Mouse (Mus musculus) liver, embryonic 14.5 days (tissue): ENCODE measurements around the gene Atg101. TPM values are rescaled to one million over a fixed set of nuclear protein-coding genes. Genes with fewer than 3 reads are reported as not detected.

Experiments used
- ATAC-seq: fragments of 200-750 bp; cut with Nextera tagmentation; 2 replicates; pipeline ENCODE4 v1.8.0; 2017; ENCODE audit warnings: moderate number of reproducible peaks, mild to moderate bottlenecking, moderate library complexity; ENCODE audit not compliant: insufficient read depth
- DNase-seq, 3 experiments: peaks; one replicate each; pipeline ENCODE4 v3.0.0-alpha.2; 2012 to 2013; ENCODE audit warnings: low read depth in 3 of 3, low spot score in 3 of 3
- H3K27ac ChIP-seq: fragments of 300-500 bp; sonication (generic); 2 replicates; pipeline ENCODE4 v1.5.1; 2014; ENCODE audit warnings: moderate library complexity, mild to moderate bottlenecking, control low read depth, inconsistent platforms
- H3K27me3 ChIP-seq: fragments of 300-500 bp; sonication (generic); 2 replicates; pipeline ENCODE4 v1.6.1; 2014; ENCODE audit warnings: mild to moderate bottlenecking, low read length, moderate library complexity; ENCODE audit not compliant: control insufficient read depth, insufficient read depth
- H3K36me3 ChIP-seq: fragments of 300-500 bp; sonication (generic); replicated peaks from 2 replicates; pipeline ENCODE4 v1.6.1; 2014; ENCODE audit warnings: low read depth; ENCODE audit not compliant: control insufficient read depth, insufficient read depth
- H3K4me1 ChIP-seq, 2 experiments: fragments of 200-500 bp in 1 of 2; fragments of 300-500 bp in 1 of 2; sonication (generic) in 1 of 2; replicated peaks; 2 replicates each; pipeline ENCODE4 v1.6.1; 2012 to 2014; ENCODE audit warnings: antibody characterized with exemption in 1 of 2, inconsistent platforms in 1 of 2, low read length in 1 of 2; ENCODE audit not compliant: control insufficient read depth in 2 of 2, insufficient read depth in 2 of 2
- H3K4me2 ChIP-seq: fragments of 300-500 bp; sonication (generic); 2 replicates; pipeline ENCODE4 v1.6.1; 2014; ENCODE audit warnings: low read depth, mild to moderate bottlenecking, control low read depth, moderate library complexity
- H3K4me3 ChIP-seq, 2 experiments: fragments of 200-500 bp in 1 of 2; fragments of 300-500 bp in 1 of 2; sonication (generic) in 1 of 2; 2 replicates each; pipeline ENCODE4 v1.5.1; 2012 to 2014; ENCODE audit warnings: low read depth in 2 of 2, low read length in 2 of 2, mild to moderate bottlenecking in 2 of 2, control low read depth in 1 of 2, inconsistent platforms in 1 of 2, moderate library complexity in 1 of 2; ENCODE audit not compliant: insufficient read depth in 1 of 2
- H3K9ac ChIP-seq: fragments of 300-500 bp; sonication (generic); replicated peaks from 2 replicates; pipeline ENCODE4 v1.6.1; 2014; ENCODE audit warnings: mild to moderate bottlenecking, control low read depth, moderate library complexity
- H3K9me3 ChIP-seq: fragments of 300-500 bp; sonication (generic); 2 replicates; pipeline ENCODE4 v1.6.1; 2016; ENCODE audit warnings: low read length, mixed read lengths; ENCODE audit not compliant: control insufficient read depth
- CTCF ChIP-seq: IDR thresholded peaks from 2 replicates; pipeline ENCODE4 v1.5.1; 2016; ENCODE audit warnings: antibody characterized with exemption, low read depth, control low read depth
- EP300 ChIP-seq: IDR thresholded peaks from 2 replicates; pipeline ENCODE4 v1.6.1; 2016; ENCODE audit warnings: antibody characterized with exemption, low read depth
- WGBS: fragments of 180-500 bp; shearing (Covaris S2); extraction: QIAGEN DNeasy Blood & Tissue Kit; methylation state at CpG from one replicate; pipeline ENCODE4 v1.1.7; 2014; ENCODE audit not compliant: insufficient replicate concordance; 5-methylcytosine and 5-hydroxymethylcytosine counted together
- polyA plus RNA-seq, 2 experiments: library from polyadenylated mRNA; depleted of rRNA in 1 of 2; stranded (reverse) in 1 of 2; unstranded in 1 of 2; fragments of >200 nt; fragmentation: Nextera tagmentation in 1 of 2; extraction: Ambion mirVana in 1 of 2; gene quantifications; 2 replicates each; pipeline versions ENCODE4 v1.2.1 to v1.2.3; 2012 to 2014

Atg101 gene
- polyA plus RNA-seq, 2 experiments: 17.2 to 23.7 TPM

DNA sequence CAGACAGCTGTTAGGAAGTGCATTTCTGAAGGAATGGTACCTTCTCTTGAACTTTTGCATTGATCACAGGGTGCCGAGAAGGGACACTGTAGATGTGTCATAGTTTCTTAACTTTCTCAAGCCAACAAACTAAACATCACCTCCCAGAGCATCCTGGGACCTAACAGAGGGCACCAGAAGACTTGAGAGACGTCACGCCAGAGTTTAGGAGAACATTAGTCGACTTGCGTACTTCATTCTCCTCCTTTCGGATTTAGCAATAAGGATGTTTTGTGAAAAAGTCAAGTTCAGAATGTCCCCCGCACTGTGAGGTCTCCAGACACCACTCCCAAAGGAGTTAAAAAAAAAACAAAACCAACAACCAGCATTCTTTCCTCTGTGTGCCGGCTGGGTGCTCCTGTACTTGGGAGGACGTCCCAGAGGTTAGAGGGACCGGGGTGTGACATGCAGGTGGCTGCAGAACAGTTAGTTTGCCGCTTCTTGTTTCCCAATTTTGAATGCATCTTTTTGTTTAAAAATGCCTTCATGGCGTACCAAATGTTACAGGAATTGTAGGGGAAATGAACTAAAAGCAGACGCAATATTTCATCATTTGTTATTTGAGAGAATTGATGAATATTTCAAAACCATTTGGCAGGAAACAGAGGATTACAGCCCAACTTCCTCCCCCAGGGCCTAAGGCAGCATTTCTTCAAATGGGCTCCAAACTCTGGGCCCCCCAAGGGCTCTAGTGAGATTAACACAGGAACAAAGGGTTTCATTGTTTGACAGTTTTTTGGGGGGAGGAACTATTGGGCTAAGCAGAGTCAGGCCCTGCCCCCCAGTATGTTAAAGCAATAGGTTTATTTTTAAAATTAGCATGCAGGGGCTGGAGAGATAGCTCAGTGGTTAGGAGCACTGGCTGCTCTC, 24.6 kb downstream of the Atg101 start:
- no peak overlapping the region for H3K27ac ChIP-seq
- WGBS: 57% methylated on average over 13 of the region's 13 CpGs
- no peak for ATAC-seq

GRCm38 (mm10) chr15:101309493-101309892, 25.4 kb downstream of the Atg101 start:
- Histone ChIP-seq H3K4me1 (peaks cover 0 to 5% of the 10 kb centered on the region in 2 experiments; a peak in 1 of 4 replicates), H3K9me3 (no peaks in the 10 kb centered on the region), H3K4me2 (no peak overlapping the region), H3K27ac (no peak overlapping the region), H3K27me3 (no peaks in the 10 kb centered on the region), H3K4me3 (no peak overlapping the region), H3K36me3 (no peaks in the 10 kb centered on the region), H3K9ac (no peak overlapping the region)
- 38% methylated on average over 5 of the region's 5 CpGs for WGBS
- no peak for TF ChIP-seq CTCF
- no peak for TF ChIP-seq EP300
- ATAC-seq (no peak), DNase-seq (no peak)

More for the DNA sequence above, 24.6 kb downstream of the Atg101 start:
- Histone ChIP-seq H3K4me1 (peaks cover 0 to 5% of the 10 kb centered on the region in 2 experiments; a peak in 1 of 4 replicates), H3K4me3 (no peak overlapping the region), H3K27me3 (no peaks in the 10 kb centered on the region), H3K9me3 (no peaks in the 10 kb centered on the region), H3K36me3 (no peaks in the 10 kb centered on the region), H3K9ac (no peak overlapping the region), H3K4me2 (no peak overlapping the region)
- TF ChIP-seq EP300: no peak
- TF ChIP-seq CTCF: no peak
- DNase-seq: no peak

DNA sequence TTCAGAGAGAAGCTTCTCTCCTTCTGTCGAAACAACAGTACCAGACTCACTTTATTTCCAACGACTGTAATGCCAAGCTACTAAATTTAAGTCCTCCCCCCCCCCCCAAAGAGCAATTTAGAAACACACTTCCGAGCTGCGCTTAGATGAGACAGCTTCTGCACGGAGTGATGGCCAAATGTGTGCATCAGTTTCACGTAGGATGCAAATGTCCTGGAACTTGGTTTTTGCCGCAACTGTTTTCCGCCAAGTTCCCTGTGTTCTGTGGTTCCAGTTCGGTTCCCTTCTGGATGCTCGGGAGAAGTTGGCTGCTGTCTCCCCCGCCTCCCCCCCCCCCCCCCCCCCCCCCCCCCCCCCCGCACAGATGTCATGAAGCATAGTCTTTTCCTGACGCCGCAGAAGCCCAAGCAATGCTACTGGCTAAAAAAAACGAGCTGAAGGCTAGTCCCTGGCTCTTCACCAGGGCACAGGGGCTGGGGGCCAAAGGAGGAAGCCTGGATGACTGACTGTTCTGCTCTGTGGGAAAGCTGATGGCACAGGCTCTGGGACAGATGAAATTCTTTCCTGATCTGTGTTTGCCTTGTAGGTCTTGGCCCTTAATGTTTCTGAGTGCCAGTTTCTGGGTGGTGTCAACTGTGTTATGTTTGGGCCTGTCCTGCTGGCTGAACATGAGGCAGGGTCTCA, 27.2 kb downstream of the Atg101 start:
- 48% methylated on average over 14 of the region's 15 CpGs for WGBS
- DNase-seq: no peak
- no peaks in the 10 kb centered on the region for H3K27me3 ChIP-seq

DNA sequence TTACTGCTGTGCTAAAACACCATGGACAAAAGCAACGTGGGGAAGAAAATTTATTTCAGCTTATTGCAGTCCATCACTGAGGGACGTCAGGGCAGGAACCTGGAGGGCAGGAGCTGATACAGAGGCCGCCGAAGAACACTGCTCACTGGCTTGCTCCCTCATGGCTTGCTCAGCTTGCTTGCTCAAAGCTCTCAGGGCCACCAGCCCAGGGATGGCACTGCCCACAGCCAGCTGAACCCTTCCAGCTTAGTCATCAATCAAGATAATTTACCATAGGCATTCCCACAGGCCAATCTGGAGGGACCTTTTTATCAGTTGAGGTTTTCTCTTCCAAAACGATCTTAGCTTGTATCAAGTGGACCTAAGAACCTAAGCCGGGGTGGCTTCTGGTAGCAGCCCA, 27.9 kb downstream of the Atg101 start:
- H3K27me3 ChIP-seq: no peaks in the 10 kb centered on the region
- DNase-seq (no peak), ATAC-seq (no peak)
- peaks cover 0 to 6% of the 10 kb centered on the region in 2 experiments; a peak in 1 of 4 replicates for H3K4me1 ChIP-seq
- no peak overlapping the region for H3K27ac ChIP-seq
- TF ChIP-seq EP300 (no peak), CTCF (no peak)
- WGBS: 63% methylated on average over 6 of the region's 6 CpGs
- no peak overlapping the region for H3K9ac ChIP-seq
- H3K9me3 ChIP-seq: no peaks in the 10 kb centered on the region
- no peak overlapping the region for H3K4me3 ChIP-seq
- no peaks in the 10 kb centered on the region for H3K36me3 ChIP-seq
- no peak overlapping the region for H3K4me2 ChIP-seq

More for the DNA sequence above, 27.2 kb downstream of the Atg101 start:
- Histone ChIP-seq H3K36me3 (no peaks in the 10 kb centered on the region), H3K9me3 (no peaks in the 10 kb centered on the region), H3K4me3 (no peak overlapping the region), H3K4me2 (no peak overlapping the region), H3K9ac (no peak overlapping the region), H3K27ac (no peak overlapping the region), H3K4me1 (peaks cover 0 to 6% of the 10 kb centered on the region in 2 experiments; a peak in 1 of 4 replicates)
- ATAC-seq: no peak
- TF ChIP-seq CTCF: no peak
- TF ChIP-seq EP300: no peak

- TF ChIP-seq EP300 (no peak), CTCF (no peak)
- no peak for DNase-seq
- H3K27me3 ChIP-seq: no peaks in the 10 kb centered on the region
- no peak for ATAC-seq
- H3K4me3 ChIP-seq: no peak overlapping the region
- no peaks in the 10 kb centered on the region for H3K36me3 ChIP-seq
- peaks cover 0 to 16% of the 10 kb centered on the region in 2 experiments; a peak in 2 of 4 replicates for H3K4me1 ChIP-seq
- no peak overlapping the region for H3K27ac ChIP-seq
- H3K9me3 ChIP-seq: no peaks in the 10 kb centered on the region
- H3K4me2 ChIP-seq: no peak overlapping the region
- WGBS: 74% methylated on average over 4 of the region's 4 CpGs
- no peak overlapping the region for H3K9ac ChIP-seq
Measured at GRCm38 (mm10) chr15:101315378-101315777, 31.3 kb downstream of the Atg101 start.
